Mouse (Mus musculus) urinary bladder, postnatal 36 days (tissue): ENCODE data around the gene Ankrd55.
A peak's percentile ranks its signal among the peaks of the same experiment; 100 is the strongest.
"Not testable (repeated sequence)": the region's sequence is repeated elsewhere in the genome, so short reads cannot be mapped to it uniquely, and the experiment has no call there.

Source experiments
- DNase-seq, 2 experiments: peaks; one replicate each; pipeline ENCODE4 v3.0.0; 2022; ENCODE audit warnings: low spot score in 2 of 2, mixed read lengths in 1 of 2

The Ankrd55 gene

DNA sequence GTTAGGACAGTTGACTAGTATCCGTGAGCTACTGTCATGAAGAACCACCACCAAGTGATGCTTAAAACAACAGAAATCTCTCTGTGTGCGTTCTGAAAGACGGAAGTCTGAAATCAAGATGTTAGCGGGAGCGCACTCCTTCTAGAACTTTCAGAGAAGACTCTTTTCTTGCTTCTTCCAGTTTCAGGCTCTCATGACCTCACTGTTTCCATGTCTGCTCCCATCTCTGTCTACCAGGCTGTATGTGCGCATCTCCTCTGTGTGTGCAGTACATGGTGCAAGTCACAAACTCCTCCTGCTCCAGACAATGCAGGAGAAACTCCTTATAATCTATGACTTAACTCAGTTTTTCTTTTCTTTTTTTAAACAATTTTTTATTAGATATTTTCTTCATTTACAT lies 4.8 kb downstream of the Ankrd55 start:
- DNase-seq, result no peak

DNA sequence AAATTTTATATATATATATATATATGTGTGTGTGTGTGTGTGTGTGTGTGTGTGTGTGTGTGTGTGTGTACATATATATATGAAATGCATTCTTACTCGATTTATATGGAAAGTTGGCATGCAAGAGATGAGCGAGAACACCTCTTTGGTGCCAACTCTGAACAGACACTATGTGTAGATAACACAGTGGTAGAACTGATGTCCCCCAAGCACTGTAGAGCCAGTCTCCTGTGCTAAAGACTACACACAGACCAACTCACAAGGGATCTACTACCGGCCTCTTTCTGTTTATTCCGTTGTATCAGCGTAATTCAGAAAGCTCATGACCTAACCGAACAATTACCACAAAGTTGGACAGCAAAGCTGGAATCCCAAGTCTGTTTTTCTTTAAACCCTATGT lies 6.2 kb downstream of the Ankrd55 start:
- DNase-seq, result no peak

DNA sequence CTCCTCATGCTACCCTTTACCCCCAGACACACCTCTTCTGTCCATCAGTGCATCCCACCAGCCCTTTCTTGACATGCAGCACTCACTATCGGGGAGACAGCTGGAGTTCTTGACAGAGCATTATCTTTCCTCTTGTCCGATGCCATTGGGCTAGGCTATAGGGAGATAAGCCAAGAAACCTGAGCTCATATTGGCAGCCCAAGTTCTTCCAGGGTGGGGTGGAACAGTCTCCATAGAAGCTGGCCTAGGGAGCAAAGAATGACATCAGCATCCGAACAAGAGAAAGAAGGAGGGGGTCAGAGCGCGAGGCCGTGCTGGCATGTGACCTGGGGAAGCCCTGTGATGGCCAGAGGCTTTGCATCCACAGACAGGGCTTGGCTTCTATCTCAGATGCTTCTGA lies 9.5 kb downstream of the Ankrd55 start:
- DNase-seq, result no peak

DNA sequence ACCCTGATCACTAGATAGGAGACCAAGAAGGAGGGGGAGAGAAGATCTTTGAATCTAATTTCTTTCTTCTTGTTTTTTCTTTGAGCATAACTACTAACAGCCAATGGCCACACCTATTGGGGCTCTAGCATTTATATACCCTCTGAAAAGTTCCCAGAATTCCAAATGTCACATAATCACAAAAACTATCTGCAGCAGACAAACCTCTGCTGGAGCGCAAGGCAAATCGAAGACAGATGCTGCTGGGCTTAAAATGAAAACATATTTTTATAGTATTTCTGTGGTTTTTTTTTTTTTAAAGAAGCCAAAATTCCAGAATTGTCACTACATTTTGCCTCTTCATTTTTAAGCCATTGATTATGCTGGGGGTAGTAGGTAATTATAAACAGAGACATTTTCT lies 15.2 kb downstream of the Ankrd55 start:
- no peak for DNase-seq

DNA sequence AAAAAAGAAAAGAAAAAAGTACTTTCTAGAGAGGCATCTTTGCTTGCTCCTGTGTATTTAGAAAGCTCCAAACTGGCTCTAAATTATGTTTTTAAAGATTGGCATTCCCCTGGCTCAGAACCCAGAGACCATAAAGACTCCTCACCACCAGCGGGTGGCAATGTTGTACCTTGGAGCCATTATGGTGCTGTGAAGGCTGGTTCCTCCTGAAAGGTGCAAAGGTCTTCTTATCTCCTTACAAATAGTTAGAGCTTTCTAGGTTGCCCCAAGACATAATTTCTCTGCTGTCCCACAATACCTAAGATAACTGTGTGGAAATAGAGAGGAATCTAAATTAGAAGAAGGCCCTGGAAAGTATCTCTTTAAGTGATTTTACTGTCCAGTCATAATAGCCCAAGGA lies 20.4 kb downstream of the Ankrd55 start:
- peak; percentile 46 to 61 for DNase-seq

DNA sequence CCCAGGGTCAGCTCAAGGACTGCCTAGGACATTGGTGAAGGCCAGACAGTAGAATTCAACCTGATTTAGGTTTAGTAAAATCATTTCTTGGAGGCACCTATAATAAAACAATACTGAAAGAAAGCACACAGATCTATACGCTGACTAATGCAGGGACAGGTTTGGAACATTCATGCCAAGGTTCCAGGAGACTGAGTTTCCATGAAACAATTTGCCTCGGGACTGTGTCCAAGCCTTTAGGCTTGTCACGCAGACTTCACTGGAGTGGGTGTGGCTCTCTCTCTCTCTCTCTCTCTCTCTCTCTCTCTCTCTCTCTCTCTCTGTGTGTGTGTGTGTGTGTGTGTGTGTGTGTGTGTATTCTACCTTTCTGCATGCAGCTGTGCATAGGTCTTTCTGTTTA lies 23.4 kb downstream of the Ankrd55 start:
- not testable (repeated sequence) for DNase-seq

DNA sequence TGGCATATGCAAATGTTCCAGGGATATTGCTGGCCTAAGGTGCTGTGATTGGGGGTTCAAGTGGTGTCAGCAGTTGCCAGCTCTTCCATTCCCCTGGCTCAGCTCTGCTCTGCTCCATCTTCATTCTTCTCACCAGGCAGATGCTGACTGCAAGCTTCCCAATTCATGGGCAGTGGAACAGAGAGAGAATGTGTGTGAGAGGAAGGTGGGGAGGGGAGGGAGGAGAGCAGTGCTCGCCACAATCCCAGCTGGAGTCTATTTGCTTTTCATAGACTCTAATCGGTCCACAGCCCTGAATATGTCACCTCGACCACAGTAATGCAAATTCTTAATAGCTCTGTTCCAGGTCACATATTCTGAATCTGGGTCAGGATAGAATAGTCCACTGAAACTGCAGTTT lies 27.2 kb downstream of the Ankrd55 start:
- no peak for DNase-seq

DNA sequence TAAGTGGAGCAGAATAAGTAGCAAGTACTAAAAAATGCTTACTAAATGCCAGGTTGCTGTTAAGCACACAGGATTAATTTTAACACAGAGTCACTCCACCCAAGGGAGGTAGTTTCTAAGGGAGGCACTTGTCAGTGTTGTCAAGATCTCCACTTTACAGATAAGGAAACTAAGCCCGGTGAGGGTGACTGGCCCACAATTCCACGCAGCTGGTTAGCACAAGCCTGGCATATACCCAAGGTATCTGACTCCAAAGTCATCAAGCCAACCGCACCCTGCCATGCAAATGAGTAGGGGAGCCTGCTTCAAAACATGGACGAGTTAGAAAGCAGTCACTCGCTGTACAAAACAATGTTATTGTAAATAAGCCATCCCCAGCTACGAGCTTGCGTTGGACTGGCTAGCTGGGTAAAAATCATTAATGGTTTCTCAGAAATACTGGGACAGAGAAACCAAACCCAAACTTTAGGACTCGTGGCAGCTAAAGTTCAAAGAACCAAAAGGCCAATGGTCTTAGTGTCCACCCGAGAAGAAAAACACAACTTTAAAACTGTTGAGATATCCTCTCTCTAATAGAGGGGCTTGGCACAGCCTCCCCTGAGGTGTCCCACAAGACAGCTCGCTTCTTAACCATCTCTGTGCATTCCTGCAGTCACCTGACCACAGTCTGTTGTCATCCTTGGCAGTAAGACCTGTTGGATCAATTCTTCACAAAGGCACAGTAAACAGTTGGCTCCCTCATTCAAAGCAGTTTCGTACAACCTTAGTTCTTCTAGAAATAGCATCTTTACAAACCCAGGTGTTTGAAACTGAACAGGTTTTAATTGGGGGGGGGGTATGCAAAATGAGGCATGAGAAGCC lies 28.6 kb downstream of the Ankrd55 start:
- no peak for DNase-seq

DNA sequence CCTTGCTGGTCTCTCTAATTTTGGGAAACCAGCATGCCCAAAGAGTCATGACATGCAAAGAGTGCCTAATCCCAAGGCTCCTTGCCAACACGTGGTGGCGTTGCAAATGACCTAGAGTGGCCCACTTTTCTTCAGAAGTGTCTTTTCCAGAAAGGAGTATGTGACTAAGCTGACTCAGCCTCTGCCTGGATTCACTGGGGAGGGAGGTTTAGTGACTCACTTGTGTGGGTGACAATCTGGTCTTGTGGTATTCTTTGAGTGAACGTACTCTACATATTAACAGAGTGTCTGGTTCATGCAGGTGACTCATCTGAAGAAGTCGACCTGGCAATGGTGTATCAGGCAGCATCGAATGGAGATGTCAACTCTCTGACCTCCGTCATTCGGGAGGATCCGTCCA lies 29.9 kb downstream of the Ankrd55 start:
- no peak for DNase-seq

DNA sequence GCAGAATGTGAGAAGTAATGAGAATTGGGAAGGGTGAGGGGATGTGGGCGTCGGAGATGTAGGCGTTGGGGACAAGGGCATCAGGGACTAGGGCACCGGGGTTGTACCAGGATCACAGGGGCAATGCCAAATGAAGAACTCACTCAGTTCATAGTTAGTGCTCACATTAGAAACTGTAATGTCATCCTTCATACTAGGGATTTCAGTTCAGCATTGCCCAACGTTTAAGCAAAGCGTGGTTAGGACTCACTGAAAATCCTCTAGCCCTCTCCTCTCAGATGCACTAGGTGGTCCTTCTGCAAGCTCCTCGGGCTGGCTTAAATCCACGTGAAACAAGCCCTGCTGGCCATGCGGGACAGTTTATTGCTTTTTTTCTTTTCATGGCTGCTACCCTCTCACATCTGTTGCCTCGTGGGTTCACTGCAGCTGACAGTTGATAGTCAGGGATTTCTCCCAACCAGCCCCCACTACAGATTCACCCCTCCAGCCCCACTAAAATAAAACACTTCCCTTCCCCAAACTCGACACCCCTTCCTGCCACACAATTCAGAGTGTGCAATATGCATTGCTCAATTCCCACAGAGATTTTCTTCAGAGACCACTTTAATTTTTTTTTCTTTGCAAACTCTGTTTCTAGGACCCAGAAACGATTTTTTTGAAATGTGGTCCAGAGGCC lies 35.5 kb downstream of the Ankrd55 start:
- no peak for DNase-seq

DNA sequence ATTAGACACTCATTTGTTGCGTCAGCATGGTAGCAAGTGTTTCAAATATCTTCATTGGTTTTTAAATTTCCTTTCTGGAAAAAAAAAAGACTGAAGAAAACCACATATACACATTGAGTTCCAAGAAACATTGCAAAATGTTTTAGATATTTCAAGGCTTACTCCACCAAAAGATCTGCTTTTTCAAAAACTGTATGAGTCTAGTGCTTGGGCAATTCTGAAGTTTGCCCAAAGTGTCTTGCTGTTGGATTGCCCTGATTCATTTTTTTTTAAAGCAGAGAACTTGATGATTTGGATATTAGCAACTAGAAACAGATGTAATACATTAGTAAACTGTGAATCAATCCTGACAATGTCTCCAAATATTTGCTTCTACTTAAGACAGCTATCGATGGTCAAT lies 36.9 kb downstream of the Ankrd55 start:
- no peak for DNase-seq

DNA sequence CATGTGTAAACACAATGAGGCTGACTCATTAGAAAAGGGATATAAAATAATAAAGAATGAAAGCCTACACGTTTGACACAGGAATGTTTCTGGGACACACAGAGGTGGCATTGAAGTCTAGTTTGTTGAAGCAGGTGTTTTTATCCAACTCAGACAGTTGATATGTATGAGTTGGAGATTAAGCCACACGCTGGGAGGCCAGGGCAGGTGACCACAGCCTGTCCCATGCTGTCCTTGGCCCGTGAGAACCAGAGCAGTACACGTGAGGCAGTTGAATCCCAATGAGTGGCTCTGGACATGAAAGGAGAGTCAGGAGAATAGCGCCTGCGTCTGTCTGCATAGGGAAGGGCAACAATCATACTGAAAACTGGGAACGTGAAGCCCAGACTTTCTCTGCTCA lies 38.2 kb downstream of the Ankrd55 start:
- no peak for DNase-seq

DNA sequence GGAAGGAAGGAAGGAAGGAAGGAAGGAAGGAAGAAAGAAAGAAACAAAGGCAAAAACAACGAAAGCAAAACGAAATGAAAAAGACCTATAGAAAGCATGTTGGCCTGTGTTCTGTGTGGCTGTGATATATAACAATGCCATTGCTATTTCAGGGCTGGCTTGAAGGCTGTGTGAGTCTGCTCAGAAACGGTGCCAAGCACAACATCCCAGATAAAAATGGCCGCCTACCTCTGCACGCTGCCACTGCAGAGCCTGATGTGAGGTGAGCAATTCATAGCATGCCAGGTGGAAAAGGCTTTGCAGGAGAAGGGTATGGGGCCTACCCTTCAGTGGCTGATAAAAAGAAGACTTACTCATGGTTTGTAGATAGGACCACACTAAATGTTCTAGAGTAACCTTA lies 38.7 kb downstream of the Ankrd55 start:
- DNase-seq, result no peak

DNA sequence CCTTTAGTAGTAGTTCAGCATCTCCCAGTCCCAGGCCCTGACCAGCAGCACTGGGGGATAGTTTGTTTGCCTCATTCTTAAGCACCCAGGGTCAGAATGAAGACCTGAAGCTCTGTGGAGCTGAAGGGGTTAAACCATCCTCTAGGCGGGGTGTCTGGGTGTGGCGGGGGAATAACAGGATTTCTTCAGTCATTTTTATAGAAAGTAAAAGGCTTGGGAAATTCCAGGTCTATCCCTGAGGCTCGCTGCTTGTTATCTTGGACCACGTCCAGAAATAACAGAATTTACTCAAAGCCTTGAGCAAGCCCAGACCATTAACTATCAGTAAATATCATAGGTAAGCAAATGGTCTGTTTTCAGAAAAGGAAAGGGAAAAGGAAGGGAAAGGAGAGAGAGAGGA lies 39.3 kb downstream of the Ankrd55 start:
- no peak for DNase-seq

DNA sequence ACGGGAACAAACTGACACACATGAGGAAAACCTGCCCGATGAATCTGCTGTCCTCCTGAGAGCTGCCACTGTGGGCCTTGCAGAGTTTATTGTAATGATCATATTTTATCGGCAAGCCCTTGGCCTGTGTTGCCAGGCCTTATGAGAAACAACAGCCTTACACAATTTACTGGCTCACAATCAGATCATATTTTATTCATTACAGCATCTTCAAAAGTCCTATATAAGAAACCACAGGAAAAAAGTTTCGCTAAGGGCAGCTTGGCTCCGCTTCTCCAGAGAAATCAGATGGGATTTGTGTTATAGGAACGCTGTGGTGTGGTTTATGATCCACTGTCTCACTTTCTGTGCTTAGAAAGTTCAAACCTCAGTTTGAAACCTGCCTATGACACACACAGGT lies 42.0 kb downstream of the Ankrd55 start:
- DNase-seq, result no peak

DNA sequence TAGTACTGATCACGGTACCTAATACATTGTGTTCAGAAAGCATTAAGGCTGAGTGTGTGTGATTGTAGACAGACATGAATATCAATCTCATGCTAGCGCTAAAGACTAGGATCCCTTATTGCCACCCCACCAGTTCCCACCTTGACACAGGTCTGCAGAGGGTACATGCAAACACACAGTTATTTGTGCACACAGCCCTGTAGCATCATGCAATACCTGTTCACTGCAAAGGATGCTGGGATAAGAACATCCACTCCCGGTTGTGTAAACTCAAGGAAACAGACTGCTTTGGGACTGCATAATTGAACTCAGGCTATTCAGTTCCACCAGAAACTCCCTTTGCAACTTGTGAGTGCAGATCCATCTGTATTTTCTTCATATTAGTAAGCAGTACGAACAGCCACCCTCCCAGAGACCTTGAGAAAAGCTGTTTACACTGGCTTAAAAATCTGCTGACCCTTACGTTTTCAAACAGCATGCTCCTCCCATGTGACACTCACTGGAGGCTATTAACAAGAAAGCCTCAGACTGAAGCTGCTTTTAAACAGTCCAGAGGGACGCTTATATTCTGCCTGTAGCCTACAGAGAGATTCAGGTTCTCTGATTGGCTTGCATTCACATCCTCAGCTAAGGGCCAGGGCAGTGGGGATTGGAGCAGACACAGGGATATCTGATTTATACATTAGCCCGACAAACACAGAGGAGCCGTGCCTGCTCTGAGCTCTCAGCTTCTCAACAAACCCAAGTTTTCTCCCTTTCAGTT lies 42.8 kb downstream of the Ankrd55 start:
- DNase-seq, result no peak

DNA sequence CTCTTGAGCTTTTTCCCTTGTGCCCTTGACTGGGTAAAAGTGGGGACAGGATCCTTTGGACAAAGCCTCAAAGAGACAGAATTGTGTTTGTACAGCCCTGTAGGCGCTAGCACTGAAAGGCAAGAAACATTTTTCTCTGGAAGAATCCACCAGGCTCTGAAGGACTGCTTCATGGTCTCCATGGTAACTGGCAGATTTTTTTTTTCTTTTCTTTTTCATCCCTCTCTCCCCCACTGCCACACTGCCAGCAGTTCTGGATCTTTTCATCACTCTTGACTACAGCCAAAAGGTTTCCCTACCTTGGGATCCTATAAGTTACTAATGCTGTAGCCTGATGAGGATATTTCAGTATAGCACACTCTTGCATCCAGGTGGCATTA lies 43.4 kb downstream of the Ankrd55 start:
- DNase-seq, result no peak

DNA sequence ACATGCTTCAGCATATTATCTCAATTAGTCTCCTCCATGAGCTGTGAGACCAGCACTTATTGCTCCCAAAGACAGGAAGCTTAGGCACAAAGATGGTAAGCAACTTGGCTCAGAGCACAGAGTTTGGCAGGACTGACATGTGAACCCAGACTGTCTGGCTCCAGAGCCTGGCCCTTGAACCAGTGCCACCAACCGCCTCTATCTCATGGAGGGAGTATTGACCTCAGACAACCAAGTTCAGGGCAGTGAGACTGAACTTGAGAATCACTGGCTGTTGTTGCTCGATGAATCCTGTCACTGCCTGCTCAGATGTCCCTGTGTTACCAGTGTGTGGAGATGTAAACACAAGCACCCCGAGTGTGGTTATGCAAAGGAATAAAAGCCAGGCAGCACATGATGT lies 47.3 kb downstream of the Ankrd55 start:
- DNase-seq, result peak in 1 of 2 experiments; percentile 51

DNA sequence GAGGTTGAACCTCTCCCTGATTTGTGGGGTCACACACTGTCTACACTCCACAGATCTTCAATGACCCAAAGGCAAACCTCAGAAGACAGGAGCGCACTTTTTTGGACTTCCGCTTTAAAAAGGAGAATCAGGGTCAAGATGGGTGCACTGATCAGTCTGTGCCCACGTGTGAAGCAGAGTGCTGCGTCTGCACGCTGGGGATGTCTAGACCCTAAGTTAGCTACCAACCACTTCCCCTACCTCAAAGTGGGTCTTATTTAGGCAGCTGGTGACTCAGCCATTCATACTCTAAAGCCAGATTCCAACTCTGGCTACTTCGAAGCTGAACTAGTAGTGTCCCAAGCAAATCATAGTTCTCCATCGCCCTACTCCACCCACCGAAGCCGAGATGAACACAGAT lies 48.9 kb downstream of the Ankrd55 start:
- DNase-seq, result no peak

DNA sequence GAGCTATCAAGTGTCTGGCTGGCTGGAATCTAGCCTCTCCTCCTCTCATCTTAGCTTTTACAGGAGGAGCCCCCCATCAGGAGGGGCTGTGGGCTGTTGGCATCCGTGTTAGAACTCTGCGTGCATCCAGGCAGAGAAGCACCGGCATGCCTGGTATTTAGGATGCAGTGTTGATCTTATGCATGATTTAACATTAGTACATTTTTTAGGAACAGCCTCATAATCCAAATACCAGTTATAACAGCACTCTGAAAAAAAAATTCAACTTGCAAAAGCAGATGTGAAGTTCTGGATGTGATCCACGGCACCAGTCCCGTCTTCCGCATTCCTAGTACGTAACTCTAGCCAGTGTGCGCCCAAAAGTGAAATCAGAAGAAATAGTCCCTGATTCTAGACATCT lies 52.0 kb downstream of the Ankrd55 start:
- DNase-seq, result peak in 1 of 2 experiments; percentile 42

DNA sequence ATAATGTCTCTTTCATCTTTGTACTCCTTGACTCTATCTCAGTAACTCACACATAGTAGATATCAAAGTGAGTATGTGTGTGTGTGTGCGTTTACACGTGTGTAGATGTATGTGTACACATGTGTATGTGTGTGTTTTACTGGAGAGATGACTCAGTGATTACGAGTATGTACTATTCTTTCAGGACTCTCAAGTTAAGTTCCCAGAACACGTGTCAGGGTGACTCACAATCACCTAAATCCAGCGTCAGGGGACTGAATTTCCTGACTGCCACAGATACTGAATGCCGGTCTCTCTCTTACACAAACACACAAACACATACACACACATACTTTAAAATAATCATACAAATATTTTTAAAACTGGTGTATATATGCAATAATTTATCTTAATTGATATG lies 52.5 kb downstream of the Ankrd55 start:
- DNase-seq, result no peak

DNA sequence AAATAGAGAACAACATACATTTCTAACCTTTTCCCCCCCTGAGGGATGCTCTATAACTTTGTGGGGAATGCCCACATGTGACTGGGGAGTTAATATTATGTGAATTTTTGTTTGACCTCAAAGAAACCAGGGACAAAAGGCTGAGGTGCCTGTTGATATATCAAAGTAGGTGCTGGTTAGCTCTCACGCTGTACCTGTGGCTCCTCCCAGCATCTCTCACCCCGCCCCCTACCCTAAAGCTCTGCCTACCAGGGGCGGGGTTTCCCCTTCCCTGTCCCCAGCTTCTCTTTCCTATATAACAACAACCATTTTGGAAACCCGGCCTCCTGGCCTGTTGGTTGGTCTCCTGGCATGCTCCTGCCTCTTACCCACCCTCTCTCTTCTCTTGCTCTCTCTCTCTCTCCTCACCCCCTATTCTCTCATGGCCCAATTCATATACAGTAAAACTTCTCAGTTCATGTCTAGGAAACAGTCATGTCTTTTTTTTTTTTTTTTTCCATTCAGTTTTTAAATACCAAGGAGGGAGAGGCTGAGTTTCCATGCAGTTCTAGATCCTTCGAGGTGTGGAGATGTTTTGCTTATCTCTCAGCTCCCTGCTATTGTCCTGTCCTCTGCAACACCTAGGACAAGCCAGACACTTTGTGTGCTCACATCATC lies 54.8 kb downstream of the Ankrd55 start:
- no peak for DNase-seq
